Mouse (Mus musculus): ENCODE measurements around the gene Abtb2. TPM values are rescaled to one million over a fixed set of nuclear protein-coding genes. Genes with fewer than 3 reads are reported as not detected.
A peak's percentile ranks its signal among the peaks of the same experiment; 100 is the strongest.

Abtb2 gene
- total RNA-seq, 2 experiments from 2014 or later, result 0.44 to 0.54 TPM

DNA sequence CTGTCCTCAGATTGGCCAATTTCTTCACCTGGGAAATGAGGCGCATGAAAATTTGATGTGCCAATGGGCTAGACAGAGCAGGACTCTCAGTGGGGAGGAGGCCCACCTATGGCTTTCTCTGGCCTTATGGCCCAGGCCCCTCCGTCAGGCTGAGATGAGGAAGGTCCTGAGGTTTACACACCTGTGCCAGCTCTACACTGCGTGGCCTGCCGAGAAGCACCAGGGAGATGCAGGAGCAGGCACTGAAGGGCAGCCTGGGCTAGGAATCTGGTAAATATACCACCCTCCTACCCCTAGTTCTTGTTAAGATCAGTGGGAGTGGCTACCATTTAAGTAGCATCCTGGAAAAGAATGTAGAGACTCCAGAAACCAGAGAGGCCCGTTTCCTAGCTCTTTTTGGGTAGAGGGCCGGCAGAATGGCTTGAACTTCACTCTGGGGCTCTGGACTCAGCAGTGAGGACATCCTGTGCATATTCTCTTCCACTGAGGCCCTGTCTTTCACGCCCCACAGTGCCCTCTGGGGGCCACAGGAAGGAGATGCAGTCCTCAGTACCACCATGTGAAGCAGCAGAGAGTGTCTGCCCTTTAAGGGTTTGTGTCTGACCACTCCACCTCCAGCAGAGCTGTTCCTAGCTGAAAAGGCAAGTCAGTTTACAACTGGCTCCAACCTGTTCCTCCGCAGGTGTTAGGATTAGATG, 152.6 kb downstream of the Abtb2 start:
- peak; percentile 95 for ATAC-seq (replicated peaks; ENCODE audit: poor library complexity)

DNA sequence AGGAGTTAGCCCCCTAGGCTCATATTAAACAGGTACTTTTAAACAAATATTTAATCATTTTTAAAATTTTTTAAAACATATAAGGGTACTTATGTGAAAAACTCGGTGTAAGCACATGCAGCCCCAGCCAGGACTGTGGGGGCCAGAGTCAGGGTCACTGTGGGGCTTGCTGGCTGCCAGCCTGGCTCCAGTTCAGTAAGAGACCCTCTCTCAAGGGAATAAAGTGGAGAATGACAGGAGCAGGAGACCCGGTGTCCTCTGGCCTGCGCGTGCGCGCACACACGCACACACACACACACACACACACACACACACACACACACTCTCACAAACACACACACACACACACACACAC, 153.2 kb downstream of the Abtb2 start:
- no peak for ATAC-seq (replicated peaks; ENCODE audit: poor library complexity)

DNA sequence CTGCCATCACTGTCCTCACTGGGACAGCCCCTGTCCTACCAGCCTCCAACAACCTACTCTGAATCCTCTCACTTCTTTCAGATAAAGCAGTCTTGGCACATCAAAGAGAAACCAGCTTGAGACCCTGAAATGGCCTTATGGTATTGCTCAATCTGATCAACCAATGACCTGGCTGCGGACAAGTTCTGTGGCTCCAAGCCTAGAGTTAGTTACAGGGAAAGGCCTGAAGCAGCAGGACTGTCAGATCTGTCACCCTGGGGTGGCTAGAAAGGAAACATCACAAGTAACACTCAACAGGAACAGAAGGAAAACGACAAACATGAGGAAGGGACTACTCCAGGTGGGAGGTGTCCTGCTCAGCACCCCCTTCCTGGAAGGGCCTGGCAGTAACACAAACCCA, 158.4 kb downstream of the Abtb2 start:
- no peak for ATAC-seq (replicated peaks; ENCODE audit: poor library complexity)

DNA sequence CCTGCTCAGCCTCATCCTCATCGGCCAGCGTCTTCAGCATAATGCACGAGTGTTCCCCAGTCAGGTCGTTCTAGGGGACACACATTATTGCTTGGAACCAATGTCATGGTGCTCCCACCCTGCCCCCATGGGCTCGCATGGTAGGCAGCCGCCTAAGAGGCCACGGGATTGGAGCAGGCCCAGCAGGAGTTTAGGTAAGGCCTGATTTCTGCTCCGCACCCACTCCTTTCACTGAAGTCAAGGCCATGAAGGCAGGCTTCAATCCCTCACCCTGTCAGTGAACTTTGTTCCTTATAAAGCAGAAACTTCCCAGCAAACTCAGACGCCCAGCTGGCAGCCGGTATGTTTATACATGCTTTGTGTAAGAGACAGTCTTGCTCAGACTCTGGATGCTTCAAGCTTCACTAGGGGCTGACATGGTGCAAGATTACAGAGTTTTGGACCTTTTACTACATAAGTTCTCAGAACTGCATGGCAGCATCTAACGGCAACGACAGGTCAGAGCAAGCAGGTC, 162.0 kb downstream of the Abtb2 start:
- ATAC-seq (replicated peaks; ENCODE audit: poor library complexity), result no peak

DNA sequence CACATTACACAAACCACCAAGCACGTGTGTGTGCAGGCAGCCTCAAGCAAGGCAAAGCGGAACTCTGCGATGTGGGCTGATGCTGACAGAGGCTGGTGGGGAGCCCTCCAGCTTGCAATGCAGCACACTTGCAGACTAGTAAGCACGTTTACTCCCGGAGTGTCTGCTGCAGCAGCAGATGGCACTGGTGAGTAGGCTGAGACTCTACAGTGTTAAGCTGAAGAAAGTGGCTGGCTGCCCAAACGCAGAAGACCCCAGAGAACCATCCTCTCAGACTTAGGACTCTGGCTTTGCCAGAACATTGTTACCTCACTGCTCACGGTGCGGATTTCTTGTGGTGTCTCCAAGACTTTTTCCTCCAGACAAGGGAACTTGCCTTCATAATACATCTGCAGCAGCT, 164.9 kb downstream of the Abtb2 start:
- no peak for ATAC-seq (replicated peaks; ENCODE audit: poor library complexity)

DNA sequence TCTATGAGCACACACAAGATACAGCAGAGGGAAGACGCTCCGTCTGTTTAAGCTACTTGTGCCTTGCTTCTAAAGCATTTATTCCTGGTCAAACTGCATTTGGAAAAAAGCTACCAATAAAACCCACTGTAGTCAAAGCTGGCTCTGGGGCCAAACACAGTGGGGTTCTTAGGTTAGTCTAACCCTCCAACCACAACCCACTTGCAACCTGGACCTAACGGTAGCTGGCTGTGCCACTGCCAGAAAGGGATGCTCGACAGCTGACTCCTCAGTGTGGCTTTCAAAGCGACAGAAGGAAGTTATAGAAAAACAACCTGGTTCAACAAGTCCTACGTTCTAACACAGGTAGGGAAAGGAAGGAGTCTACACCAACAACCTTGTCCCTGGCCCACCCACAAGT, 165.3 kb downstream of the Abtb2 start:
- ATAC-seq (replicated peaks; ENCODE audit: poor library complexity), result no peak

DNA sequence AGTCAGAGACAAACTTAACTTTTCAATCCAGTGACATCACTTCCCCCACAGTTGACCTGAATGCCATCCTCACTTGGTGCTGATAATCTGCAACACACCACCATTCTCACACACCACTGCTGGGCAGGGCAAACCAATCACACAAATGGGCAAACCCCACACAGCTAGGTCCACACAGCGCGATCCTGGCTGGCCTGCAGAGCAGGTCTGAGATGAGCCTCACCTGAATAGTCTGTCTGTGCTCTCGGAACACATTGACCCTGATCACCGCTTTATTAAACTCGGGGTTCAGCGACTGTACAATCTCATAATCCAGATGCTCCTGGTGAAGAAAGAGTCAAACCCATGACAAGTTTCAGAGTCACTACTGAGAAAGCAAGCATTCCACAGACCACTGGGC, 176.7 kb downstream of the Abtb2 start:
- no peak for ATAC-seq (replicated peaks; ENCODE audit: poor library complexity)

DNA sequence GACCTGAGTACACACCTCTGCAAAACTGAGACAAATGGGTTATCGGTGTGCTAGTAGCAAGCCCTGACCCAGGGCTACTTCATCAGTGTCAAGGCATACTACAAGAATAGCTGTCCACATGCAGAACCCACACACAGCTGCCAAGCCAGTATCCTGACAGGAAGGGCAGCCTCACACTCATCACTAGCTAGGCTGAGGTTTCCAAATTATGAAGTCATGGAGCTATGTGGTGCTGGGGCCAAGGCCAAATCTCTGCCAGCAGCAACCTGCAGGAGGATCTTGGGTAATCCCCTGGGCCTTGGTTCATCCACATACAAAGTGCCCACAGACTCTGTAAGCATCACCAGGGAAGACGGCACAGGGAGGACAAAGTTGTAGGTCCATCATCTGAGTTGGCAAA, 177.4 kb downstream of the Abtb2 start:
- ATAC-seq (replicated peaks; ENCODE audit: poor library complexity), result no peak

DNA sequence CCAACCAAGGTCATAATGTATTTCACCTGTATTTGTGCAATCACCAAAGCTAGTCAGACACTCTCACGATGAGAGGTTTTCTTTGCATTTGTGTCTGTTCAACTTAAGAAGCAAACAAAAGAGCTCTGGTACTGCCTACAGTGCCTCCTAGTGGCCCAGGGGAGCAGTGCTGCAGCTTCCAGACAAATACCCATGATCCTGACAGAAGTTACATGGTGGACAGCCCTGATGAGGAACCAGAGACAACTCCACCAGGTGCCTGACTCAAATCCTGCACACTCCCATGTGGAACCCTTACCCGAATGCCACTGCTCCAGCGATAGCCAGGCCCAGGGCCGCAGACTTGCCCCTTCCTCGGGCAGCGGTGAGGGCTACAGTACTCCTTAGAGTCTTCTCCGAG, 177.9 kb downstream of the Abtb2 start:
- peak; percentile 86 for ATAC-seq (replicated peaks; ENCODE audit: poor library complexity)

DNA sequence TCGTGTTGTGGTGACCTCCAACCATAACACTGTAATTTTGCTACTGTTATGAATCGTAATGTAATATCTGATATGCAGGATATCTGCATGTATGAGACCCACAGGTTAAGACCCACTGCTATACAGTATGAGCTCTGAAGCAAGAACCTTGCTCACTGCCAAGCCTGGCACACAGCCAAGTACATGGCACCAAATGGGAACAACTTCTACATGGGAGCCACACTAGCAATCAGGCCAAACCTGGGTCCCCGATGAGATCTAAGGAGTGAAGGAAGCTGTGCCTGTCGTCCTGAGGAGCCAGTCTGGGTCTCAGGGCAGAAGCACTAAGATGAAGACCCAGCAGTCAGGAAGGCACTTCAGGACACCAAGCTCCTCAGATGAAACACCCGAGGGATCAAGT, 179.4 kb downstream of the Abtb2 start:
- no peak for ATAC-seq (replicated peaks; ENCODE audit: poor library complexity)

DNA sequence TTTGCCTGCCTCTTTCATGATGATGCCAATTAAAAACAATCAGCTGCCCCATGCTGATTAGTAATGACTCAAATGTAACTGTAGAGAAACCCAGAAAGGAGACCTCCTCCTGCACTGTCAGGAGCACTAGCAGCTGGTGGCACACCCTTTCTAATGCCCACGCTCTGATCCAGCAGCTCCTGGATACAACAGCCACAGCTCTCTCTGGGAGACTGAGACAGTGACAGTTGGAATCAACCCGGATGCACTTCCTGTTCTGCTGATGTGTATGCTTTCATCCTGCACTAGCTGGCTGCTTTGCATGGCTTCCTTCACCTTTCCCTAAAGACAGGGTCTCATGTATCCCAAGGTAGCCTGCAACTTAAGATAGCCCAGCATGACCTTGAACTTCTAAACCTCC, 180.0 kb downstream of the Abtb2 start:
- no peak for ATAC-seq (replicated peaks; ENCODE audit: poor library complexity)

DNA sequence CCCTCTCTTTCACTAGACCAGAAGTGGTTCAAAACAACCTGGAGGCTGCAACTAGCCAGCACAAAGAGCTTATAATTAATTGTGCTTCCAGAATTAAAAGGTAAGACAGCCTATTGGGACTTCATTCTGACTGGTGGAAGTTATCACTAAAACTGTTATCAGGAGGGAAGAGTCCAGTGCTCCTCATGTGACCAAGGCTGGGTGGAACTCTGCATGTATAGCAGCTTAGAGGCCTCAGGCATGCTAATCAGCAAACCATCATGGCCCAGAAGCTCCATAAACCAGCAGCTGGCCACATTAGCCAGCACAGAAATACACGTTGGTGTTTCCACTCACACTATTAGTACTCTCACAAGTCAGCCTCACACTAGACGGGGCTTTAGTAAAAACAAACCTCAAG, 180.7 kb downstream of the Abtb2 start:
- ATAC-seq (replicated peaks; ENCODE audit: poor library complexity), result peak; percentile 27; the same call in 1 of the 2 replicates

DNA sequence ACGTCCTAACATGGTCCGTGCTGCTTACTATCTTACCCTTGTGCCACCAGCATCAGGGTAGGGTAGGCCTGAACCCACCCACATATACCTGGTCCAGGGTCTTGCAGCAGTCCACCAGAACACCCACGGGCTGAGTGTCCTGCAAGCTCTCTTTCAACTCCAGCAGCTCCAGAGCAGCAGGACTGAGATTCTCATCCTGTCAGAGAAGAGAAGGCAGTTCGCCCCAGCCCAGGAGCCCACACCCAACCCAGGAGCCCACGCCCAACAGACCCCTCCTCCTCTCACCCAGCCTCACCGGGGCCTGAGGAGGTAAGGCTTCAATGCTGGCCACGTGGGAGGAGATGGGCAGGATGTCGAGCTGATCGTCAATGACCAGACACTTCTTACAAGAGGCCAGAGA, 181.8 kb downstream of the Abtb2 start:
- ATAC-seq (replicated peaks; ENCODE audit: poor library complexity), result no peak

DNA sequence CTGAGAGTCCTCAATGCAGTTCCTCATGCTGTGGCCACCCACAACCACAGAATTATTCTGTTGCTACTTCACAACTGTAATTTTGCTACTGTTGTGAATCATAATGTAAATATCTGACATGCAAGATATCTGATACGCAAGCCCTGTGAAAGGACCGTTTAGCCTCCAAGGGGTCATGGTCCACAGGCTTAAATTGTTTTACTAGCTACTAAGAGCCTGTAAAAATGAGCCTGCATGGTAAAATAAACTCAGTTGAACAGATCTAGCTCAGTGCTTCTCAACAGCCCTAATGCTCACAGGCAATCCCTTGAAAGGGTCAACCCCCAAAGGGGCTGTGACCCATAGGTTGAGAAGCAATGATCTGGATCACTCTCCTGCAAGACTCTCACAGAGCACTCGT, 183.0 kb downstream of the Abtb2 start:
- ATAC-seq (replicated peaks; ENCODE audit: poor library complexity), result no peak

DNA sequence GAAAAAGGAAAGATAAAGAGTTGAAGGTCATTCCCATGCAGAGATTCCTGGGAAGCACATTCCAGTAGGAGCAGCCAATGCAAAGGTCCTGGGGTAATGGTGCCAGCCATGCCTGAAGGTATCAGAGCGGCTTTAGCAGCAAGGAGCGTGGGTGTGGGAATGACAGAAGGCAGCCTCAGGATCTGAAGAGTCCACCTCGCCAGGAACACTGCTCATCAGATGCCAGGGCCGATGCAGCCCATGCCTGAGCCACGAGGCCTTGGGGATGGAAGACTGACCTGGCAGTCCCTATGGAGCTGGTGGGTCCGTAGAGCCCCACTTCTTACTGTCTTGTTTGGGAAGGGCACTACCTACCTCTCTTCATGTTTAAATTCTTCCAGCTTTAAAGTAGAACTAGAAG, 185.7 kb downstream of the Abtb2 start:
- ATAC-seq (replicated peaks; ENCODE audit: poor library complexity), result no peak

DNA sequence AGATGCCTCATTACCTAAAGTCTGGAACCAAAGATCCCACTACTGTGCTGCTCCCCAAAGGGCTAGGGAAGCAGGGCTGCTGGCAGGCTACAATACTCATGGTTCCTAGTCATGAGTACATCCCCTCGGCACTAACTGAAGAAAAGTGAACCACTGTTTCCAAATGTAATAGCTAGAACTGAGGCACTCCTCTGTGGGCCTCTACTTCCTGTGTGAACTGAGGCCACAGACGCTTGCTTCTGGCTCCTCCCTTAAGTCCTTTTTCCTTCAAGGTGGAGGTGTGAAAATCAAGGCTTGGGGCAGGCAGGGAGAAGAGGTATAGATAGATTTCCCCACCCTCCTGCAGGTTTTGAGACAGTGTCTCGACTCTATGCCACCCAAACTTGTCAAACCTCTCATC, 188.5 kb downstream of the Abtb2 start:
- no peak for ATAC-seq (replicated peaks; ENCODE audit: poor library complexity)

DNA sequence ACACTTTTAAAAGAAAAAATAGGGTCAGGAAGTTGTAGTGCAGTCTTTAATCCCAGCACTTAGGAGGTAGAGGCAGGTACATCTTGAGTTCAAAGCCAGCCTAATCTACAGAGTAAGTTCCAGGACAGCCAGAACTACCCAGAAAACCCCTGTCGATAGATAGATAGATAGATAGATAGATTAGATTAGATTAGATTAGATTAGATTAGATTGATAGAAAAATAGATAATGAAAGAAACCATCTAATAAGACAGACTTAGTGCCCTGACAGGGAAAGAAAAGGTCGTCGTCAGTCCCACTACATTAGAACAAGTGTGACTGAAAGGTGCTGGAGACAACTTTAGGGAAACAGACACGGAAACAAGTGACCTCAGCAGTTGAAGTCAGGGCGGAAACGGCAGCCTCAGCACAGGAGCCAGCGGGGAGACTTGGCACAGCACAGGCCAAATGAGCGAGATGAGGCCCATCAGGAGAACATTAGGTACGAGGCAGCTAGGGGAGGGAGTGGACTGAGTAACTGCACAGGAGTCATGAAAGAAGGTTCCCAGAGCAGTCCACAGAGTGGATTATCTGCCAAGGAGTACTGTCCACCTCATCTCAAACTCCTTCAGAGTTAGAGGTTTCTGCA, 189.5 kb downstream of the Abtb2 start:
- no peak for ATAC-seq (replicated peaks; ENCODE audit: poor library complexity)

DNA sequence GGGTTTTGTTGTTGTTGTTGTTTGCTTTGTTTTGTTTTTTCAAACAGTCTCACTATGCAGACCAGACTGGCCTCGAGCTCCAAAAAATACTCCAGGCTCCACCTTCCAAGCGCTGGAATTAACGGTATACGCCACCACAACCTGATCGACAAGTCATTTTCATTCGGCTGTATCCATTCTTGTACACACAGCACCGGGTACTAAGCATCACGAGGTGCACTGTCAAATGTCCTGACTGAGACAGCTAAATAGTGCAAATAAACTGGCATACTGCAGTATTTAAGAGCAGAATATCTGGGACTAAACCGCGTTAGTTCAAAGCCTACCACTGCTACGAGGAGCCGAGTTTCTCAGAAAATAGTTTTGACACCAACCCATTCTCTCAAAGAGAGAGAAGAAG, 194.3 kb downstream of the Abtb2 start:
- ATAC-seq (replicated peaks; ENCODE audit: poor library complexity), result peak; percentile 23; the same call in 1 of the 2 replicates

DNA sequence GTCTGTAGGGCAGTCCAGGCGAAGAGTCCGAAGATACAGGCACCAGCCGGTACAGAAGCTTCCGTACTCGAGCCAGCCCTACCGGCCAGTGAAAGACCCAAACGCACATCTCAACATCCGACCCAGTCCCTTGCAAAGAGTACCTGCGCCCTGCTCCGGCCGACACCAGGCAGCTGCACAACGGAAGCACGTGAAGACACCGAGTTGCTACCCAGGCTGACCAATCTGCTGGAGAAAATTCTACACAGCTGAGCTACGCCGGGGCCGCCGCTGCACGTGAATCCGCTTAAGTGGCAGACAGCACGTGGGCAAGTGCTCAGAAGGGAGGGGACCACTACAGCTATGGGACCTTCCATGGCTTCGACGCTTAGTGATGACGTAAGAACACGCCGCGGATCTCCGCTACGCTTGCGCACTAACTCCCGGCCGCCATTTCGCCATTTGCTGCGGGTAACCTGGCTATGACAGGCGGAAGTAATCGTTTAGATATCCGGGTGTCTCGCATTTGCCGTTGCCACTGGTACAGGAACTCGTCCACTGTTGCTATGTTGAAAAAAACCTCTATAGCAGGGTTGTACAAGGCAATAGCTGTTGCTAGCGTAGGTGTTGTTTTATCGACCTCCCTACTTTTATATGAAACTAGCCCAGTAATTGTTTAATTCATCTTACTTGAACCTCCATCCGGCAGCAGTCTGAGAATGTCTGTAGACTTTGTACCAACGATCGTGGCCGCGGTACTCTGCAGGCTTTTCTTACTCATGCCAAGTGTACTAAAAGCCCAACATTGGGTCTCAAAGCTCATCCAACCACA, 195.0 kb downstream of the Abtb2 start, which contains the start of gene Nat10:
Gene Nat10, minus strand, starts transcription at position 365 of the 811 bp plus-strand sequence.
- peak; percentile 92 for ATAC-seq (replicated peaks; ENCODE audit: poor library complexity)

DNA sequence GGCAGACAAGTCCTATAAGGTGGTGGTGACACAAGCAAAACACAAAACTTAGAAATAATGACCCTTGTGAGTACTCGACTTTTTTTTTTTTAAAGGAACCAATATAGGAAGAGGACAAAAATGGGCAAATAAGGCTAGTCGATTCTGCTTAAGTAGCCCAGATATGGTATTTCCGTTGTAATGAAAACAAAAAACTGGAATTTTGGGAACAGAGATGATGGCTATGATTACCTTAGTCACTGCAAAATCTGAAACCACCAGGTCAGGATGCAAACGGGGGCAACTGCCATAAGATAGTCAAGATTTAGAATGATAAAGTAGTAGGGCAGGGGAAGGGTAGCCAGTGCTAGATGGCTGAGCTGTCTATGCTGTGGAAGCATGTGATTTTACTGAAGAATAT, 195.9 kb downstream of the Abtb2 start:
- no peak for ATAC-seq (replicated peaks; ENCODE audit: poor library complexity)

DNA sequence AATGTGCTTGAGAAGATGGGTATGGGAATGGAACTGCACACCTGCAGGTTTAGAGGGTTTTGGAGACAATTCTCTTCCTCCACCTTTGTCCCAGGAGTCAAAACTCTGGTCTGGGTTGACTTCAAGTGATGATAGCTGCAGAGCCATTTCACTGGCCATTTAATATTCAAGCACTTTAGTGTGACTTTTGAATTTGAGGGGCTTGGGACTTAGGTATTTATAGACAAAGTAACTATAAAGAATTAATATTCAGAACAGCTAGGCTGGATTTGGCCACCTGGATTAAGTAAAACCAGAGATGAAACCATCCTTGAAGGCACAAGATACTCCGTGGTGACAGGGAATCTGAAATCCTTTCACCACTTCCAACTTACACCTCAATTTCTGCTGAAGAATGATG, 196.4 kb downstream of the Abtb2 start:
- no peak for ATAC-seq (replicated peaks; ENCODE audit: poor library complexity)

Data from megakaryocyte progenitor cell, adult 5-6 weeks (primary cell).